Mouse (Mus musculus) embryonic fibroblast, embryonic 13.5 days (primary cell): ENCODE data around the gene Gm20721.

Source experiments
- CTCF ChIP-seq: IDR thresholded peaks from 2 replicates; pipeline ENCODE4 v1.5.1; 2011; ENCODE audit warnings: mild to moderate bottlenecking, control low read depth, low read length, moderate library complexity, borderline replicate concordance; ENCODE audit not compliant: insufficient read depth
- POLR2A ChIP-seq: IDR thresholded peaks from 2 replicates; pipeline ENCODE4 v1.6.1; 2011; ENCODE audit warnings: low read depth, mild to moderate bottlenecking, control low read depth, low read length, moderate library complexity

GRCm38 (mm10) chr2:174297851-174298250, 48.7 kb downstream of the Gm20721 start:
- TF ChIP-seq CTCF (no peak), POLR2A (no peak)
